Mouse (Mus musculus) brain, embryonic 18.5 days (tissue): ENCODE results near the gene Pigq.

ENCODE experiments used
- DNase-seq: peaks from one replicate; pipeline ENCODE4 v3.0.0-alpha.2; 2012; ENCODE audit warnings: low read depth, low spot score

The Pigq gene

DNA sequence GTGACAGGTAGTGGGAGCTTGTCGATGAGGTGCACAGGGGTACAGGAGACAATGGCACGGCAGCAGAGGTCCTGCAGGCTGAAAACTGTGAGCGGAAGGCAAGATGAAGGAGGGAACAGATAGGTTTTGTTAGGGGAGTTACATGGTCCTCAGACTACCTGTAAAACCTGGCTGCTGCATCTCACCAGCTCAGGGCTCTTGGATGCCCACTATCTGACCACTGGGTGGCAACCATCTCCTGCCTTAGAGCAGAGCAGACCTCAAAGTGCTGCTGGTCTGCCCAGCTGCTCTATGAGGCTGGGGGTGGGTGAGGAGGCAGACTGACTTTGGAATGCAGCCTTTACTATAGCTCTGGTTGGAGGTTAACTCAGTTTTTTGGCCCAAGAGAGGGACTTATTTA, 60.9 kb downstream of the Pigq start:
- no peak for DNase-seq

GRCm38 (mm10) chr17:25883268-25883667, 61.5 kb downstream of the Pigq start:
- DNase-seq, result no peak

- DNase-seq, result no peak
Observed at GRCm38 (mm10) chr17:25882306-25882705, 62.4 kb downstream of the Pigq start.

GRCm38 (mm10) chr17:25881691-25882090, 63.0 kb downstream of the Pigq start:
- no peak for DNase-seq

- no peak for DNase-seq
Observed at GRCm38 (mm10) chr17:25880913-25881641, 63.7 kb downstream of the Pigq start.

DNA sequence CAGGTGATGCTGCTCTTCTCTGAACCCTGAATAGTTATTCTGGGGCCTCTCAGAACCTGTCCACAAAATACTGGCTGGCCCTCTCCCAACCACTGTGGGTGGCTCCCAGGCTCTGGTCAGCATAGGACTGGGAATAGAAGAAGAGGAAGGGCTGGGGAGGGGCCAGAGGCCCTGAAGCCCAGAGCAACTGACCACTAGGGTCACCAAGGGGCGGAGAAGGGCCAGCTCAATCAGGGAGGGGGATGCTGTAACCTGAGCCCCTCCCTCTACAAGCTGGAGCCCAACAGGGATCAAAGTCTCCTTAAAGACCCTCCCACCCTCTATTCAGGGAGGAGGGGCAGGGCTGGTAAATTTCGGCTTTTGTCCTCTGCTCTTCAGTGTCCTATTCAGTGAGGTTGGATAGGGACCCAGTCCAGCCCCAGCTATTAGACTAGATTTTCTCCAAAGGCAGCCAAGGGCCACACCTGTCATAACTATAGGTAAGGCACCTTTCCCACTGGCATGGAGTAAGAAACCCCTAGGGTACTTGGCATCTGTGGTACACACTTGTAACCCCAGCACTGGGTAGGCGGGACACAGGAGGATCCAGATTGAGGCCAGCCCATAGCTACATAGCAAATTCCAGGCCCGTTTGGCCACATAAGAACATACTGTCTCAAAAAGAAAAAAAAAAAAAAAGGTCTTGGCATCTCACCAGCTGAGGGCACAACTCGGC, 64.4 kb downstream of the Pigq start, which contains the start of gene Wfikkn1:
Wfikkn1 (minus strand) TSS at position 663 of the 715 bp plus-strand sequence.
- no peak for DNase-seq

- DNase-seq, result no peak
Observed at GRCm38 (mm10) chr17:25879750-25880149, 65.0 kb downstream of the Pigq start.

GRCm38 (mm10) chr17:25879261-25879660, 65.5 kb downstream of the Pigq start:
- no peak for DNase-seq

DNA sequence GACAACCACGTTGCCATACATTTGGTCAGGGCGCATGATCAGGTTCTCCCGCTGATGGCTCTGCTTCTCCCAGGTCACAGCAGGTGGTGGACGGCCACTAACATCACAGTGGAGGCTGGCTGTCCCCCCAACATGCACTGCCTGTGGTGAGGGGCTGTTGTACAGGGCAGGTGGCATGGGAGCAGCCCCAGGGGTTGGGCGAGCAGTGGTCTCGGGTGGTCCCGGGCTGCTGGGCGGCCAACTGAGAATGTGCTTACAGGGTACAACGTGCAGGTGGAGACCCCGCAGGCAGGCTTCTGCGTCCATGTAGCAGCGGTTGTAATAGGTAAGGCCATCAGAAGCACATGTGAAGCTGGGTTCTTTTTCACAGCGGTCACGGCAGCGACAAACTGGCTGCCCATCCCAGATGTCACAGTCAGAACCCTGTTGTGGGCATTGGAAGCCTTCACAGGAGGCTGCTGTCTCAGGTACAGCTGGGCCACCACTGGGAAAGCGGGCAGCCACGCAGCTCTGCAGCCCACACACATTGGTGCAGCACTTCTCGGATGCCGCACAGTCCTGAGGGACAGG, 66.0 kb downstream of the Pigq start:
- no peak for DNase-seq

GRCm38 (mm10) chr17:25877741-25878610, 66.8 kb downstream of the Pigq start:
- no peak for DNase-seq

- DNase-seq, result no peak
Observed at GRCm38 (mm10) chr17:25877025-25877424, 67.7 kb downstream of the Pigq start.
